Mouse (Mus musculus) ES-Bruce4 (cell line): ENCODE measurements around the gene Pitpnb.

Source experiments
- CTCF ChIP-seq: IDR thresholded peaks from one replicate; pipeline ENCODE4 v1.8.1; 2011; ENCODE audit warnings: low read depth, low read length
- EP300 ChIP-seq: IDR thresholded peaks from 2 replicates; pipeline ENCODE4 v1.6.1; 2011; ENCODE audit warnings: low read depth, low read length; ENCODE audit not compliant: insufficient read depth
- POLR2A ChIP-seq: IDR thresholded peaks from one replicate; pipeline ENCODE4 v1.8.1; 2011; ENCODE audit warnings: low read length; ENCODE audit not compliant: insufficient read depth

- TF ChIP-seq CTCF: no peak
- no peak for TF ChIP-seq EP300
- TF ChIP-seq POLR2A: no peak
These were observed 31.9 kb upstream of the Pitpnb start for GRCm38 (mm10) chr5:111298706-111299105.
